Mouse (Mus musculus) gastrocnemius, postnatal 25 days (tissue): ENCODE results near the gene Rpa1. TPM values are rescaled to one million over a fixed set of nuclear protein-coding genes. Genes with fewer than 3 reads are reported as not detected.
"Not testable (repeated sequence)": the region's sequence is repeated elsewhere in the genome, so short reads cannot be mapped to it uniquely, and the experiment has no call there.

Experiments used
- DNase-seq: peaks from one replicate; pipeline ENCODE4 v3.0.0; 2022
- long read RNA-seq, 2 experiments: library from polyadenylated mRNA; stranded (forward); transcript quantifications; one replicate each; pipeline ENCODE4 v2.0.0; 2021
- total RNA-seq, 2 experiments: library from RNA; stranded (reverse); gene quantifications; 1 replicate in 1 of 2; 2 replicates in 1 of 2; pipeline ENCODE4 v1.2.3; 2021

The Rpa1 gene
- 10 to 100 TPM; 54.8 to 57.9 TPM for total RNA-seq
- long read RNA-seq, experiment 1, full-length matches to known transcripts: 18 of 32 reads
- long read RNA-seq, experiment 1, partial matches to known transcripts: 11 of 32 reads
- long read RNA-seq, experiment 1, other reads (novel, unspliced or antisense): 3 of 32 reads
- long read RNA-seq, experiment 2, full-length matches to known transcripts: 44 of 71 reads
- long read RNA-seq, experiment 2, partial matches to known transcripts: 22 of 71 reads
- long read RNA-seq, experiment 2, other reads (novel, unspliced or antisense): 5 of 71 reads

DNA sequence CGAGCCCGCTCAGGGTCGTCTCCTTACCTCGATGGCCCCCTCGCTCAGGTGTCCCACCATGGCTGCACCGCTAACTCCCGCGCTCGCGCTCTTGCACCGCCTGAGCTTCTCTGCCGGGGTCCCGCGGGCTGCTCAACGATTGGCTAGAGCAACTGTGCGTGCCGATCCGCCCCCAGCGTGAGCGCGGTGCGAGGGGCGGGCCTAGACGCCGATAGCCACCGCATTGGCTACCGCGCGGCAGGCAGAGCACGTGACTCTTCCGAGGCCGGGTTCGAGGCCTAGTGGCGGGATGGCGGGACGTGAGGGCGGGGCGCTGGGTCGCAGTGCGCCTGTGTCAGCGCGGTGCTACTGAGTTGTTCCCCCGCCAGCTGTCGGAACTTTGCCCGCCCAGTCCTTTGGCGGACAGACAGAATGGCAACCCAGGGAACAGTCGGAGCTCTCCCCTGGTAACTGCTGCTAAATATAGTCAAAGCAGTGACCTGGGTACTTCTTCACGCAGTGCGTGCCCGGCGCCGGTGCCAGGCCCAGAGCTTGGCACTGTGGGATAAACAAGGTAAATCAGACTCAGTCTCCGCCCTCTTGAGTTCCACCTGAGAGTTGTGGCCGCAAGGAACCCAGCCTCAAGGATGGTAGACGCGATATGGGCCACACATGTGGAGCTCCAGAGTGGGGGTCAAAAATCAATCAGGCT is at the start of gene Rpa1, which contains the start of gene Smyd4:
Gene Rpa1 (minus strand): TSS at position 126 of the 691 bp plus-strand sequence.
Gene Smyd4 (plus strand): TSS at position 235 of the 691 bp plus-strand sequence.
- peak; percentile 97 for DNase-seq

DNA sequence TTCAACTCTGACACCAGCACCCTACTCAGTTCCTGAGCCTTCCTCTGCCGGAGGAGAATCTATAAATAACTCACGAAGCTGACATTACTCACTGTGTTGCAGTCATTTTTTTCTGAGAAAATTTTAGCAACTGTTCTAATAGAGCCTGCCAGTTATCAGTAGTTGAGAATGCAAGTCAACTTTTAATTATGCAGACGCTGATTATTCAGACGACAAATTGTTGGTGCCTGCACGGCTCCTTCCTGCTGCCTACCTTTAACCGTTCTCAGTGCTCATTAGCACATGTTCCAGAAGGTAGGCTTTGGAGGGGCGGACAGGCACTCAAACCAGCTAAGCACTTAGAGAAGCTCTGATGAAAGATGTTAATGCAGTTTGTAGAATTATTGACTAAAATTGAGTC is 49.3 kb upstream of the Rpa1 start:
- no peak for DNase-seq

DNA sequence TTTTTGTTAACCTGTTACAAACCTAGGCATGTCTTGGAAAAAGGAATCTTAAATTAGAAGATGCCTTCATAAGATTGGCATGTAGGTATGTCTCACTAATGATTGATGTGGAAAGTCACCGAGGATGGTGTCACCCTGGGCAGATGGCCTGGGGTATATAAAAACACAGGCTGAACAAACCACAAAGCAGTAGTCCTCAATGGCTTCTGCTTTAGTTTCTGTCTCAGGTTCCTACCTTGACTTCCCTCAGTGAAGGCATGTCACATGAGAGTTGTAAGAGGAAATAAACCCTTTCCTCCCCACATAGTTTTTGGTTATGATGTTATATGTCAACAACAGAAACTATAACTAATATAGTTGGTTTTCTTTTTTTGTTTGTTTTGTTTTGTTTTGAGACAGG is 47.5 kb upstream of the Rpa1 start:
- no peak for DNase-seq

DNA sequence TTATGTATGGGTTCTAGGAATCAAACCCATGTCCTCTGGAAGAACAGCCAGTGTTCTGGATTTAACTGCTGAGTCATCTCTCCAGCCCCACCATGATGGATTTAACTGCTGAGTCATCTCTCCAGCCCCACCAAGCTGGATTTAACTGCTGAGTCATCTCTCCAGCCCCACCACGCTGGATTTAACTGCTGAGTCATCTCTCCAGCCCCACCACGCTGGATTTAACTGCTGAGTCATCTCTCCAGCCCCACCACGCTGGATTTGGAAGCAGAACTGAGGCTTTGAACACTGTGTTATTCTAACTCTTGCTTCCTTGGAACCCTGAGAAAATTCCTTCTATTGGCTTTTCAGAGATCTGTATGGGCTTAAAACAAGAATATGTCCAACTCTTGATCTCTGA is 35.4 kb upstream of the Rpa1 start:
- DNase-seq: not testable (repeated sequence)

DNA sequence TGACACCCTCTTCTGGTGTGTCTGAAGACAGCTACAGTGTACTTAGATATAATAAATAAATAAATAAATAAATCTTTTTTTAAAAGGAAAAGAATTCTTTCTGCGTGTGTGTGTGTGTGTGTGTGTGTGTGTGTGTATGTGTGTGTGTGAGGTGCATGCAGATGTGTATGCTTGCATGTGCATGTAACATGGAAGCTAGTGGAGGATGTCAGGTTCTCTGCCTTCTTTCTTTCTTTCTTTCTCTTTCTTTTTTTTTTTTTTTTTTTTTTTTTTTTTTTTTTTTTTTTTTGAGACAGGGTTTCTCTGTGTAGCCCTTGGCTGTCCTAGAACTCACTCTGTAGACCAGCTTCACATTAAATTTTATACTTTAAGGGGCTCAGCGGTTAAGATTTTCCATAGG is 30.7 kb upstream of the Rpa1 start:
- not testable (repeated sequence) for DNase-seq

DNA sequence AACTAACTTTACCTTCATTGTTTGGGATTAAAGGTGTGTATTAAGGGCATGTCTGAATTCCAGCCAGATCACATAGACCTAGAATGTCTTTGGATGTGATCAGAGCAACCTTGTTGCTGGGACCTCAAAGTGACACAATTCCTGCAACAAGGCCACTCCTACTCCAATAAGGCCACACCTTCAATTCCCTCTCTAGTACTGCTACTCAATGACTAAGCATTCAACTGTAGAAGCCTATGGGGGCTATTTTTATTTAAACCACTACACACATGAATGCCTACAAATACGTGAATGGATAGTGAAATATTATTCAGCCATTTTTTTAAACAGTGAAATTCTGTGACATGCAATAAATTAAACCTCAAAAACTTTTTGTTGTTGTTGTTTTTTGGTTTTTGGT is 29.0 kb upstream of the Rpa1 start:
- no peak for DNase-seq

DNA sequence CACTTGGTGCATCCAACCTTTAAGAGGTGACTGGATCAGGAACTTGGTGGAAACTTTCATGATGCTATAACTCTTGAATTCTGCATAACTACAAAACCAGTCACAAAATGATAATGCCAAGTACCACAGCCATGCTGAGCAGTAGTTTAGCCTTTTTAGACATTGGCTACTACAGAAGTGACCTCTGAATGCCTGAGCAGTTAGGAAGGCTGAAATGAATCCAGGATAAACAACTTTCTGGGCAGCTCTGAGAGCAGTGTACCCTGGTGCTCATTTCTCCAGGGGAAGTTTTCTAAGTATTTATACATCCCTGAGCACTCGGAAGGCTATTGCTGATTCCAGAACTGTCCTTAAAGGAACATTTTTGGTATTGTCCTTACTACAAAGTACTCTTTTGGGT is 7.4 kb upstream of the Rpa1 start:
- no peak for DNase-seq

DNA sequence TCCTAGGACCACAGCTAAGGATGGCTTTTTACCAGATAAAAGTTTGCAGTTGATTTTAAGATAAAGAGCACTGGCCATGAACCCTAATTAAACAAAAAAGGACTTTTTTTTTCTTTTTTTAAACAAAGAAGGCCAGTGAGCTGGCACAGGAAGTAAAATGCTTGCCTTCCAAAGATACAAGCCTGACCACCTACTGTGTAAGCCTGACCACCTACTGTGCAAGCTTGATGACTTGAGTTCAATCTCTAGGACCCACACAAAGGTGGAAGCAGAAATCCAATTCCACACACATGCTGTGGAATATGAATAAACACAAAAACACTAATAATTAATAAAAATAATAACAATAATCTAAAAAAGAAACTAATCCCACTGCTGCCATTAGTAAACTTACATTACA is 3.1 kb upstream of the Rpa1 start:
- DNase-seq: no peak

DNA sequence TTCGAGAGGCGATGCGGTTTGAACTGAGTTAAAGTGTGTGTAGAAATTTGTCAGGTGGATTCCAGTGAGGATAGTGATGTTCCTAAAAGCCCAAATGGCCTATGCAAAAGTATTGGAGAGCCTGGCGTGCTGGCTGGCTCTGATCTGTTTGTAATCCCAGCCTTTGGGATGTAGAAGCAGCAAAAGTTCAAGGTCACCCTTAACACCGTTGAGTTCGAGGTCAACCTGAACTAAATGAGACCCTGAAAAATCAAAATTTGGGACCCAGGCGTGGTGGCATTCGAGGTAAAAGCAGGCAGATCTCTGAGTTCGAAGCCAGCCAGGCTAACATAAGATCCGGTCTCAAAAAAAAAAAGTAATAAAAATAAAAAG is 752 bp upstream of the Rpa1 start:
- DNase-seq: no peak

DNA sequence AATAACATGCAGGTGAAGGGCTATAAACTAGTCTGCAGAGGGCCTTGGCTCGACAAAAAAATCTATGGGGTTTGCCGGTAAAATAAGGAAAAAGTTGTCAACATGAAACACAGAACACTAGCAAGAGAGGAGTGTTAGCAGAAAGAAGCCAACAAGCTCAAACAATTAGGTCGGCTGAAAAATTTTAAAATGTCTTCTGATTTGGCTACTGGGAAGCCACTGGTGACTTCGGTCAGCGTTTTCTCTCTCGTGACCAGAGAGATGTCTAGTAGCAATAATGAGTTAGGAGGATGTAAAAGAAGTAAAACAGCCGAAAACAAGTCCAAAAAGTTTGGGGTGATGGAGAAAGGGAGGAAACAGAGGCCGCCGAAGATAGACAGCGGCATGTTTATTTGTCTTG is 528 bp downstream of the Rpa1 start:
- no peak for DNase-seq

DNA sequence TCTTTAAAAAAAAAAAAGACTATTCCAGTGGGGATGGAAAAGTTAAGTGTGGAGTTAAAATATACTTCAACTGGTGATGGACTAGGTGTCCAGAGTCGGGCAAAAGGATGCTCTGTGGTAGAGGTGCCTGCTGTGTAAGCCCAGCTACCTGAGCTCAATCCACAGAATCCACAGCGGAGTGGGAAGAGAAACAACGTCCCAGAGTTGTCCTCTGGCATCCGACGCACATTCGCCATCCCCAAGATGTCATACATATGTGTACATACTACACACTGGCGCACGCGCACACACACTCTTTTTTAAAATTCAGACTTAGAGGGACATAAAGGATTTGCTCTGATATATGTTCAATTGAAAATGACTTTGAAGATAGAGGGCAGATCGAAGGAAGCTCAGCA is 937 bp downstream of the Rpa1 start:
- no peak for DNase-seq

DNA sequence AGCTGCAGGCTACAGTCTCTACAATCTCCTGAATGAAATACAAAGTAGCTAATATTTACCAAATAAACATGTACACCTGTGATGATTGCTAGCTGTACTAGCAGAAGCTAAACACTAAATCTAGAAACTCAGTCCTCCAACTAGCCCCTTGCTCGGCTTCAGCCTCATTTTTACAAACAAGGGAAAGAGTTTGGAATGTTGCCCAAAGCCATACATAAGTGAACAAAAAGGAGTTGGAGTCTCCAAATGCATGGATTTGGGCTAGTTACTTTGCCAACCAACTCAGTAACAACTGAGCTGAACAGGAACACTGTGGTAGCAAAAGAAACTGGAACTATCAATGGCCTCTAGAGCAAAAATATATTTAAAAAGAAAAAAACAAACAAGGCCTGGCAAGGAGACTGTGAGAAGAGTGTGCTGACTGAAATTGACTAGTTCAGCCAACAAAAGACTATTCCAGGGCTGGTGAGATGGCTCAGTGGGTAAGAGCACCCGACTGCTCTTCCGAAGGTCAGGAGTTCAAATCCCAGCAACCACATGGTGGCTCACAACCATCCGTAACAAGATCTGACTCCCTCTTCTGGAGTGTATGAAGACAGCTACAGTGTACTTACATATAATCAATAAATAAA is 1.5 kb downstream of the Rpa1 start:
- no peak for DNase-seq

DNA sequence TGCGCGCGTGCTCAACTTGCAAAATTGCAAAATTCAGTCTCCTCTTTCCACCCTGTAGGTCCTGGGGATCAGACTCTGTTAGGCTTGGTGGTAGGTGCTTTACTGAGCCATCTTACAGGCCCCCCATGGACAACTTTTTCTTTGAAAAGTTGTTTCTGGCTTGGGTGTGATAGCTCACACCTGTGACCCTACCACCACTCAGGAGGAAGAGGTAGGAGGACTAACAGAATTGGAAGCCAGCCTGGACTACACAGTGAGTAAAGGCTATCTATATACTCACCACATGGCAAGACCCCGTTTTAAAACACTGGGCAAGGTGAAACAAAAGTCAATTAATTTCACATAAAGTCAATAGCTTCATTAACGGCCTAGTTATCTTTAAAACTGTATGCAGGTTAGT is 3.4 kb downstream of the Rpa1 start:
- DNase-seq: no peak

DNA sequence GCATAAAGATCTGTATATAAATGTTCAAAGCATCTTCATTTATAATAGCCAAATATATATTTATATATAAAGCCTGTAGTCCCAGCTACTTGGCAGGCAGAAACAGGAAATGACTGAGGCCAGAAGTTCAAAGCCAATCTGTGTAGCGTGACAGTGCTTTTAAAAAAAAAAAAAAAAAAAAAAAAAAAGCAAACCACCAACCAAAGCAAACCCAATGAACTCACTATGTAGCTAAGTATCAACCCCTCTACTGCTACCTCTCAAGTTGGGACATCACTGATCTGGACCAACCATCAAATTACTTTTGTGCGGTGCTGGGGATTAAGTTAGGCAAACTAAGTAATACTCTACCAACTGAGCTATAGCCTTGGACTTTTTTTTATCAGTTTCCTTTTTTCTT is 4.0 kb downstream of the Rpa1 start:
- no peak for DNase-seq

DNA sequence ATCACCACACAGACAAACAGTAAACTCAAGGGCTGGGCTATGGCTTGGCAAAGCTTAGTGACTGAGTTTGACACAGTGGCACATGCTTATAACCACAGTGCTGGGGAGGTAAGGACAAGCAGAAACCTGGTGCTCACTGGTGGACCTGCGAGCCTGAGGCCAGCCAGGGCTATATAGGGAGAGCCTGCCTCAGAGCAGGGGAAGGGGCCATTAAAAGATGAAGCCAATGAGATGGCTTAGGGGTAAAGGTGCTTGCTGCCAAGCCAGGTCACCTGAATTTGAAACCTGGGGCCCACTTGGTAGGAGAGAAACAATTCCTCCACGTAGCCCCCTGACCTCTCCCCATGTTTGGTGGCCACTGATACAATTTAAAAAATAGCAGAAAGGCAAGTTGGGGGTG is 5.0 kb downstream of the Rpa1 start:
- DNase-seq: no peak

DNA sequence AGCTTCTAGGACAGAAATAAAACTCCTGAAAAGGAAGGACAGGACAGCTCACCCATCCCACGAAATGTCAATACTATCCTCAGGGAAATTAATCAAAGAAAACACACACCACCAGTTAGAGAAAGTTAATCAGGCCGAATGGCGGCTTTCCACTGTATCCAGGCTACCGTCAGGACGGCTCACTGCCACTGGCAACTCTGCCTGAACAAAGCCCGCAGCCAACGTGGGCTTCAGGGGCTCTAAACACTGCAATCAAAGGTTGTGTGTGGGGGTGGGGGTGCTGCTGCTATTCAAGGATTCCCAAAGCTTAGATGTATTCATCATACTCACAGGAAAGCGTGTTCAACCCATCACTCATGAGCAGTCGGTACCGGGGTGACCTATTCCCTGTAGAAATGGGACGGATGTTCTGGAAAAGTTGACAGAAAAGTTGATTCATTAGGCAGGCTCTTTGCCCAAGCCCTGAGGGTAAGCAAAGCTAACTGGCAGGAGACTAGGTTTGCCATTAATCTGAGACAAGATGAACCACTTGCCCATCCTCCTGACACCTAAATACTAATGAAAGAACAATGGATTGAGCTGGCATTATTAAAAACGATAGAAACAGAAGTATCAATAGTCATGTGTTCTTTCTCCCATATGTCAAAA is 7.3 kb downstream of the Rpa1 start:
- no peak for DNase-seq

DNA sequence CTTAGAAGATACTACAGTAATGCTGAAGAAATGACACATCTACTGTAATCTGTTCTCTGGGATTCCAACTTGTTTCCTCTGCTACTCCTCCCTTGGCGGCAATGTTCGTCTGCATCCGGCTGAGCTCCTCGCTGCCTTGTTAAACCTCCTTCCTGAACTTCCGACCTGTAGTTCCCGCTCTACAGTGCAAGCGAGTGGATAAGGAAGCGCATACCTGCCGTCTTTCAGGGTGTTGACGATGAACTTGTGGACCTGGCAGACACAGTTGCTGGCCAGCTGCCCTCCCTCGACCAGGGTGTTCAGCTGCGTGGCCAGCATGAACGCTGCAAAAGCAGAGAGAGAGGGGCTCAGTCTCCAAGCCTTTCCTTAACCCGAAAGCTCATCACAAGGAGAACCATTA is 8.0 kb downstream of the Rpa1 start:
- DNase-seq: no peak

DNA sequence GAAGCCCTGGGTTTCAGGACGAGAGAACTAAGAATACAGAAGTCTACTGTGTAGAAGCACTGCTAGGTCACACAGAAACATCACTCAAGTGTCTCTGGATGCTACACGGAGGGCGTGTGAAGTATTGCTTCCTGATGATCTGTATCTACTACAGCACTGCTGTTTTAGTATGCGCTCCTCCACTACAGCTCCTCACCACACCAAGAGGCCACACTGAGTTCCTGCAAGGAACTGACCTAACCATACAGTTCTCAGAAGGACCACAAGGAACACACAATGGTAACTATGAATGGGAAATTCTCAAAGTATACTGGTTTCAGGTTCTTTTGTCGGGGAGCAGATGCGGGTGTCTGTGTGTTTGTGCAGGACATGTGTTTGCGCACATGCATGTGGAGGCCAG is 10.9 kb downstream of the Rpa1 start:
- no peak for DNase-seq

DNA sequence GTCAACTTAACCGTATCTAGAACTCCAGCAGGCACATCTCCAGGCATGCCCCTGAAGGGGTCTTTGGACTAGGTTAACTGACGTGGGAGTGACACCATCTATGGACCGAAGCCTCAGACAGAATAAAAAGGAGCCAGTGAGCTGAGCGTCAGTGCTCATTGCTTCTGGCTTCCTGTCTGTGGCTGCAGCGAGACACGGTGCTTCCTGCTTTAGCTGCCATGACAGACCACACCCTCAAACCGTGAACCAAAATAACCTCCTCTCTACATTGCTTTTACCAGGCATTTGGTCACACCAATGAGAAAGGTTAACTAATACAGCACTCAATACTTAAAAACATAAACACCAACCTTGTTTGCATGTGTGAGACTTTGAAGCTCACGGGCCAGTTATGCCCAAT is 11.4 kb downstream of the Rpa1 start:
- no peak for DNase-seq

DNA sequence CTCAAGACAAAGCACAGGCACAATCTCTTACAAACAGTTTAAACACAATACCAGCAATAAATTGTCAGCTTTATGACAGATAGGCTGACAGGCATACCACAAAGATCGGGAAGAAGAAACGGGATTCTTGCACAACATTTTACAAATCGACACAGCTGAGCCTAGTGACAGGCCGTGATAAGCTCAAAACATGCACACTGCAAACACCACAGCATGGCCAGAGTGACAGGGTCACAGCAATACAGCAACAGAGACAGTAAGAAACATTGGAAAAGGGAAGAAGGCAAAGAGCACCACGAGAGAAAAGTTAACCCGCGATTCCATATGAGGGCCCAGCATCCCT is 22.2 kb downstream of the Rpa1 start:
- DNase-seq: no peak

DNA sequence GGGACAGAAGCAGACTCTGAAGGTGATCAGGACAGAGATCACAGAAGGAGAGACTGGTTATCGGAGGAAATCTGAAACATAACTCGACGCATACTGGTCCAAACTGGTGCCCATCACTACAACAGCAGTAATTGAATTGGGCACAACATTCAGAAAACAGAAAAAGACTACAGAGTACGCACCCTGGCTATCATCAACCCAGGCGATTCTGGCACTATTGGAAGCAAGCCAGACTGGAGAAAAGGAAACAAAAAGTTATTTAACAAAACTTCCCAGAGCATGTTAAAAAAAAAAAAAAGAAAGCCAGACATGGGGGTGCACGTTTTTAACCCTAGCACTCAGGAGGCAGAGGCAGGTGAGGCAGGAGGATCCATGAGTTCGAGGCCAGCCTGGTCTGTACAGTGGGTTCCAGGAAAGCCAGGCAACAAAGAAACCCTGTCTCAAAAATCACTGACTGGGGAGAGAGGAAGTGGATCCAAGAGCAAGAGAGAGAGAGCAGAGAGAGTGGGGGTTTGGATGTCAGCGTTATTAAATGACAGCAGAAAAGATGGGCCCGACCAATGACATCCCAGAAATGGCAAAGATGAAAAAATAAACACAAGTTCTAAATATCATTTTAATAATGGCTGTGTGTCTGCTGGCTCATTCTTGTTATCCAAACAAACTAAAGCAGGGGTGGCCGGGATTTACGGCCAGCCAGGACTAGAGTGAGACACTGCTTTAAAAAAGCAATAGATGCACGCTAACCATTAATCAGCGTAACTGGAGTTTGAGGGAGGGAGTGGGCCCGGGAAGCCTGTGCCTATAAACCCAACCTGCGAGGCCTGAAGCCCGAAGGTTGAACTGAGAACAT is 22.8 kb downstream of the Rpa1 start:
- no peak for DNase-seq

DNA sequence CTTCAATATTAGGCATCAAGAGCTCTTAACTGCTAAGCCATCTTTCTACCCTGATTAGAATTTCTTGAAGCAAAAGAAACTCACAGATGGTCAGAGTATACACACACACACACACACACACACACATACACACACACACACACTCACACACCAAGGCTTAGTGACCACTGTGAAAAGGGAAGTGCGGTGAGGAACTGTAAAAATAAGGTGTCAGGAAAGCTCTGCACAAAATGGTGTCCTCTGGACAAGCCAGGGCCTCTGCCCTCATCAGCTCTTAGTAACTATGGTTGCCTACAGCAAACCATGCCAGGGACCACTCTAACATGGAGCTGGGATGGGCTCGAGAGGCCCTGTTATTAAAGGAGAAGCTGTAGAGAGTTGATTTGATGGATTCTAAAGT is 23.7 kb downstream of the Rpa1 start:
- DNase-seq: no peak
